In genomic region chr16:96624570-96625411, GRCm38 (mm10) we compare ENCODE assay signal across 13 mouse cellular contexts.
A peak's percentile ranks its signal among the peaks of the same experiment; 100 is the strongest.
DNase-seq lines count a peak whose midpoint lies in the region; ATAC-seq and TF ChIP-seq lines count a peak whose summit lies in the region.
"Had no signal": no experiment of that assay in that cellular context is flagged by ENCODE, and none has a peak within 500 bp of the region (broad histone marks: within the 10 kb centered on the region; RNA-seq: fewer than 3 reads in every experiment).

No protein-coding gene starts in this region.

- H3K27ac ChIP-seq in hindbrain, embryonic 12.5 days = no peak overlapping the region
- H3K27ac ChIP-seq in hindbrain, embryonic 11.5 days (ENCODE audit: low read depth, low read length) = no peak overlapping the region
- H3K27ac ChIP-seq: embryonic facial prominence, embryonic 12.5 days; liver, embryonic 14.5 days had no signal

- H3K27me3 ChIP-seq in hindbrain, embryonic 12.5 days = no peaks in the 10 kb centered on the region
- H3K27me3 ChIP-seq in hindbrain, embryonic 11.5 days (ENCODE audit: control insufficient read depth, insufficient read depth, low read length) = no peaks in the 10 kb centered on the region
- H3K27me3 ChIP-seq: embryonic facial prominence, embryonic 12.5 days had no signal

- no peak for TF ChIP-seq POLR2A in lung, adult 2 months (IDR thresholded peaks at IDR 0.05; ENCODE audit: borderline replicate concordance, extremely low read depth, low read depth, low read length)

- no peak for DNase-seq in hindbrain, embryonic 11.5 days (ENCODE audit: low spot score)
- DNase-seq in B cell, adult 2 months = peak; percentile 77 to 79
- DNase-seq in monocyte, adult 2 months (ENCODE audit: low read depth in 1 of 2, low spot score in 2 of 2) = peak; percentile 4 to 19
- no peak for DNase-seq in right cerebral cortex, adult 18-20 months
- DNase-seq in embryo, embryonic 10.5 days (ENCODE audit: low spot score) = no peak
- DNase-seq in lung, adult 2 months = no peak
- DNase-seq: adrenal gland, postnatal 25 days; cerebellum, adult 8-10 months; thymus, adult 2 months had no signal

- no peak overlapping the region for H3K4me3 ChIP-seq in hindbrain, embryonic 12.5 days
- no peak overlapping the region for H3K4me3 ChIP-seq in hindbrain, embryonic 11.5 days (ENCODE audit: low read depth, low read length)
- no peak overlapping the region for H3K4me3 ChIP-seq in lung, adult 2 months (replicated peaks; ENCODE audit: extremely low read depth, low read depth, low read length)
- H3K4me3 ChIP-seq: embryonic facial prominence, embryonic 12.5 days had no signal

- ATAC-seq in hindbrain, embryonic 12.5 days (ENCODE audit: low FRiP score) = peak; percentile 50; the same call in 1 of the 2 replicates
- no peak for ATAC-seq in hindbrain, embryonic 11.5 days (ENCODE audit: low FRiP score)
- ATAC-seq in common myeloid progenitor, adult 5-6 weeks (replicated peaks; ENCODE audit: low read depth, poor library complexity, severe bottlenecking) = peak; percentile 84

- H3K9me3 ChIP-seq in hindbrain, embryonic 12.5 days (replicated peaks) = no peaks in the 10 kb centered on the region
- no peaks in the 10 kb centered on the region for H3K9me3 ChIP-seq in hindbrain, embryonic 11.5 days (ENCODE audit: control insufficient read depth, low read length)
- H3K9me3 ChIP-seq: embryonic facial prominence, embryonic 12.5 days had no signal

- WGBS in hindbrain, embryonic 12.5 days = 74% methylated on average over 7 of the region's 7 CpGs
- 70% methylated on average over 7 of the region's 7 CpGs for WGBS in hindbrain, embryonic 11.5 days
- 55% methylated on average over 7 of the region's 7 CpGs for WGBS in lung, adult 2 months

- no peaks in the 10 kb centered on the region for H3K36me3 ChIP-seq in hindbrain, embryonic 12.5 days
- no peaks in the 10 kb centered on the region for H3K36me3 ChIP-seq in hindbrain, embryonic 11.5 days (ENCODE audit: control insufficient read depth, insufficient read depth, low read length)
- H3K36me3 ChIP-seq: embryonic facial prominence, embryonic 12.5 days had no signal

- H3K4me1 ChIP-seq in hindbrain, embryonic 12.5 days = peaks cover 9% of the 10 kb centered on the region; the same call in 1 of the 2 replicates
- H3K4me1 ChIP-seq in hindbrain, embryonic 11.5 days (replicated peaks; ENCODE audit: control insufficient read depth, insufficient read depth, low read length) = no peaks in the 10 kb centered on the region
- no peaks in the 10 kb centered on the region; the same call in 1 of the 2 replicates for H3K4me1 ChIP-seq in lung, adult 2 months (ENCODE audit: control insufficient read depth, insufficient read depth, low read length)
- H3K4me1 ChIP-seq: embryonic facial prominence, embryonic 12.5 days had no signal

- no peak overlapping the region for H3K4me2 ChIP-seq in hindbrain, embryonic 12.5 days (replicated peaks)
- no peak overlapping the region for H3K4me2 ChIP-seq in hindbrain, embryonic 11.5 days (replicated peaks; ENCODE audit: low read depth, low read length)
- H3K4me2 ChIP-seq: embryonic facial prominence, embryonic 12.5 days had no signal

- no peak for TF ChIP-seq CTCF in lung, adult 2 months (IDR thresholded peaks at IDR 0.05; ENCODE audit: insufficient read depth, low read length)

- no peak overlapping the region for H3K9ac ChIP-seq in hindbrain, embryonic 12.5 days
- no peak overlapping the region for H3K9ac ChIP-seq in hindbrain, embryonic 11.5 days (ENCODE audit: low read depth, low read length)
- H3K9ac ChIP-seq: embryonic facial prominence, embryonic 12.5 days; liver, embryonic 14.5 days had no signal

Comparison
In these comparisons a context has a peak if more than half of its experiments do, and no peak if none do; other contexts are left out.
1. DNase-seq: peak in B cell, adult 2 months (2 of 2) and monocyte, adult 2 months (2 of 2); none in hindbrain, embryonic 11.5 days (single experiment), right cerebral cortex, adult 18-20 months (single experiment), embryo, embryonic 10.5 days (single experiment) and lung, adult 2 months (single experiment).